Mouse (Mus musculus) frontal cortex, postnatal 25 days (tissue): ENCODE results near the gene Chmp6.

ENCODE experiments used
- DNase-seq, 2 experiments: peaks; one replicate each; pipeline ENCODE4 v3.0.0; 2022; ENCODE audit warnings: low spot score in 2 of 2

Chmp6 gene

GRCm38 (mm10) chr11:119913291-119913934 lies at the start of gene Chmp6:
Chmp6 (plus strand) TSS chr11:119913441.
- DNase-seq, result peak; percentile 93 to 94

- DNase-seq, result no peak
Observed at GRCm38 (mm10) chr11:119866837-119867236, 46.4 kb upstream of the Chmp6 start.

- DNase-seq, result no peak
Observed at GRCm38 (mm10) chr11:119868138-119868537, 45.1 kb upstream of the Chmp6 start.

GRCm38 (mm10) chr11:119868556-119868955 lies 44.7 kb upstream of the Chmp6 start:
- no peak for DNase-seq

- DNase-seq, result no peak
Observed at GRCm38 (mm10) chr11:119871141-119871540, 42.1 kb upstream of the Chmp6 start.

- no peak for DNase-seq
Observed at GRCm38 (mm10) chr11:119873643-119874042, 39.6 kb upstream of the Chmp6 start.

- no peak for DNase-seq
Observed at GRCm38 (mm10) chr11:119874841-119875240, 38.4 kb upstream of the Chmp6 start.

GRCm38 (mm10) chr11:119875685-119876084 lies 37.6 kb upstream of the Chmp6 start:
- no peak for DNase-seq

- DNase-seq, result no peak
Observed at GRCm38 (mm10) chr11:119877124-119877523, 36.1 kb upstream of the Chmp6 start.

GRCm38 (mm10) chr11:119879573-119879972 lies 33.7 kb upstream of the Chmp6 start:
- DNase-seq, result no peak

- no peak for DNase-seq
Observed at GRCm38 (mm10) chr11:119883646-119884045, 29.6 kb upstream of the Chmp6 start.

- DNase-seq, result no peak
Observed at GRCm38 (mm10) chr11:119889966-119890365, 23.3 kb upstream of the Chmp6 start.

- DNase-seq, result no peak
Observed at GRCm38 (mm10) chr11:119891601-119892215, 21.5 kb upstream of the Chmp6 start.

- DNase-seq, result no peak
Observed at GRCm38 (mm10) chr11:119893667-119894236, 19.5 kb upstream of the Chmp6 start.

- no peak for DNase-seq
Observed at GRCm38 (mm10) chr11:119894634-119895033, 18.6 kb upstream of the Chmp6 start.

- DNase-seq, result no peak
Observed at GRCm38 (mm10) chr11:119897041-119897440, 16.2 kb upstream of the Chmp6 start.

- DNase-seq, result no peak
Observed at GRCm38 (mm10) chr11:119898976-119899375, 14.3 kb upstream of the Chmp6 start.

GRCm38 (mm10) chr11:119901174-119901573 lies 12.1 kb upstream of the Chmp6 start:
- DNase-seq, result no peak

- DNase-seq, result no peak
Observed at GRCm38 (mm10) chr11:119902891-119903290, 10.3 kb upstream of the Chmp6 start.

GRCm38 (mm10) chr11:119904621-119905286 lies 8.5 kb upstream of the Chmp6 start:
- DNase-seq, result peak; percentile 69 to 71

GRCm38 (mm10) chr11:119905794-119906193 lies 7.4 kb upstream of the Chmp6 start:
- no peak for DNase-seq

- no peak for DNase-seq
Observed at GRCm38 (mm10) chr11:119907006-119907650, 6.1 kb upstream of the Chmp6 start.
